Mouse (Mus musculus): ENCODE data around the gene Vmn2r24.
"Not testable (repeated sequence)": the region's sequence is repeated elsewhere in the genome, so short reads cannot be mapped to it uniquely, and the experiment has no call there.

The Vmn2r24 gene

DNA sequence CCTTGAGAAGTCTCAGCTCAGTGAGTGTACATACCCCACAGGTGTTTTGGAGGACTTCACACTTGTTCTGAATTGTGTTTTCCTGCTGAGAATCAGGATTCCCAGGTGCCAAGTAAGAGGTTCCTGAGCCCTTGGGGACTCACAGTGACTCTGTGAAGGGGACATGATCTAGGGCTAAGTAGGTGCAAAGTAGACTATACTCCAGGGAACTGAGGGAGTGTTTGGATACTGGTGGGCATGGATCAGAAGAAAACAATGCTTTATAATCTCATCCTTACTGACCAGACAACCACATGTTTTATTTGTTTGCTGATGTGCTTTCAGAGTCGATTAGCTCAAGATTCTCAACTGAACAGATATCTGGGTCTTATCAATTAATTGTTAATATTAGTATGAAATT, at the start of gene Vmn2r24:
TSS of gene Vmn2r24 (plus strand) at position 301 of the 400 bp plus-strand sequence.
- no peak for DNase-seq (ENCODE audit: low read depth, low spot score)

DNA sequence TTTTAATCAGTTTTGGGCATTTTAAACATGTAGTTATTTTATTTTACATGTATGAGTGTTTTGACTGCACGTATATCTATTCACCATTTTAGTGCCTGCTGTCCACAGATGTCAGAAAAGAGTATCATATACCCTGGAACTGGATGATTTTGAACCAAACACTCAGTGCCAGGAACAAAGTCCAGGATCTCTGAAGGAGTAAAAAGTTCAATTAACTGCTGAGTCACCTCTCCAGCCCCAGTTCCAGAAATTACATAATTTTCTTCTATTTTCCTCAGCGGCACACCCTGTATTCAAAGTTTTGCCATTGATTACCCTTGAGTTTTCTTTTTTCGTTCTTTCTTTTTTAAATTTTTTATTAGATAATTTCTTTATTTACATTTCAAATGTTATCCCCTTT, 8.6 kb upstream of the Vmn2r24 start:
- DNase-seq (ENCODE audit: low read depth, low spot score), result no peak

DNA sequence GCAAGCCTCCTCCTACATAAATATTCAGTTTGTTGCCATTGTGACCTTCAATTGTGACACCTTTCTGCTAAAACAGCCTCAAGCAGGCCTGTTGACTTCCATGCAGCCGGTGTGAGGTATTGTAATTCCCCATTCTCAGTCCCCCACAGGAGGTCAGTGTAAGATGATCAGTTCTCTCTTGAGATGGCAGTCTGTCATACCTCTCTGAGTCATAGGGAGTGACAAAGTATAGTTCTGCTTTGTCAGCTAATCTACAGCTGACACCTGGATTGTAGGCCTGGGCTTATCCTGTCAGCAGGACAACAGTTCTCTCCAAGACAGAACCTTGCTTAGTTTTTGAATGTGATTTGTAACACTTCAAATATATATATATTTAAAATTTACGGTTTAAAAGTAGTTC, 6.2 kb downstream of the Vmn2r24 start:
- no peak for DNase-seq (ENCODE audit: low read depth, low spot score)

DNA sequence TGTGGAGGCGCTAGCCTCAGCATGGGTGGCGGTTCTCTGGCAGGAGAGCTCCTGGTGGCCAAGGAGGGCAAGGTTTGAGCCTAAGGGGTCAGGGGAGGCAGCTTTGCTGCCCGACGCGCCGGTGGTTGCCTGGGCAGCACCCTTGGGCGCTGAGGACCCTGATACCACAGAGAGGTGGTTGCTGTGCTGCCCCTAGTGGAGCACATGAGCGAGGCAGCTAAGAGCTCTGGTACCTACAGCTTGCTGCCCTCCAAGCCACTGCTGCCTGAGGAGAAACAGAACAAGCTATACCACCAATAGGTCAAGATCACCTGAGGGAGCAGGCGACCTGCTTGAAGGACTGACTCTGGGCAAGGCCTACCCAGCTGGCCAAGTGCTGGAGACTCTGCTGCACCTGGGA, 15.1 kb downstream of the Vmn2r24 start:
- no peak for DNase-seq (ENCODE audit: low read depth, low spot score)

DNA sequence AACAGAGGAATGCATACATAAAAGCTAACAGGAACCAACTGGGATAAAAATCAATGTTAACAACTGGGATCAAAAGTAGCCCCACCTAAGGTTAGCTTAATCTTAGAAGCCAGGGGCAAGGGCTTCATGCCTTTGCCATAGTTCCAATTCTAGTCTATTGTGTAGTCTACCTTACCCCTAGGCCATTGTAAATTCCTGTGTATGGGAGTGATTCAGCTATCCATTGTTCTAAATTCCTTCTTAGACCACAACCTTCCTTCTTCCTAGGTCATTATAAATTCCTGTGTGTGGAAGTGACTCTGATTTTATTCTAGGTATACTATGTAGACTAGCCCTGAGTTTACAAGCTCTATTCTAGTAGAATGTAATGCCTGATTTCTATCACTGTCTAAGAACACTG, 31.6 kb downstream of the Vmn2r24 start:
- DNase-seq (ENCODE audit: low read depth, low spot score), result not testable (repeated sequence)

DNA sequence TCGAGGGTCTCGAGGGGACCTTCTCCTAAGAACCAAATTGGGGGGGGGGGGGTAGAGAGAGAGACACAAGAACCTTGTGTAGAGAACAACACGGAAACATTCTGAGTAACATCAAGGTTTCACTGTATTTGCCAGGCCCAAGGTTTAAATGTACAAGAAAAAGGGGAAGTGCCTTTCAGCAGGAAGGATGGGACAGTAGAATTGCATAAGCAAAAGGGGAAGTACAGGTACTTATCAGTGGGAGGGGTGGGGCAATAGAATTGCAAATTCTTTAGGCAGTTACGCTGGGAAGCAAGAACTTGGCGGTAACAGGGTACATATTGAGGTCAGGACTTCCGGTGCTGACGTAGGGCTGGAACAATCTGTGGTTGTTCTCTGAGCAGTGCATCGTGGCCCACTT, 41.3 kb downstream of the Vmn2r24 start:
- no peak for DNase-seq (ENCODE audit: low read depth, low spot score)

DNA sequence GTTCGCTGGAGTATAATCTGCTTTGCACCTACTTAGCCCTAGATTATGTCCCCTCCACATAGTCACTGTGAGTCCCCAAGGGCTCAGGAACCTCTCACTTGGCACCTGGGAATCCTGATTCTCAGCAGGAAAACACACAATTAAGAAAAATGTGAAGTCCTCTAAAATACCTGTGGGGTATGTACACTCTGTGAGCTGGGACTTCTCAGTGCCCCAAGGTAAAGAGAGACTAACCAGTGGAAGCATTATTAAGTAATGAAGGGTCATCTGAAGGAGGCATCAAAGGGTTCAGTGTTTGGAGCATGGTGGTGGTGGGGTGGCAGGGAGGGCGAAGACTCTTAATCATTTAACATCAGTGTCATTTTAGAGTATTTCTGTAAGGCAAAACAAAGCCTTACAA, 74.7 kb downstream of the Vmn2r24 start, which contains the start of gene Vmn2r25:
TSS of gene Vmn2r25 (minus strand) at position 101 of the 400 bp plus-strand sequence.
- not testable (repeated sequence) for DNase-seq (ENCODE audit: low read depth, low spot score)
